Mouse (Mus musculus) T-helper 1 cell (primary cell): Measurements from ENCODE around the gene Mfap3l.
"Not testable (repeated sequence)": the region's sequence is repeated elsewhere in the genome, so short reads cannot be mapped to it uniquely, and the experiment has no call there.

Experiments
- in situ Hi-C: fragments of 300-600 bp; cut with MboI, MseI; formaldehyde crosslinking; loops from one replicate; pipeline ENCODE4 v1.15.1; 2025; ENCODE audit warnings: high pct_unique_total_duplicates

The Mfap3l gene

DNA sequence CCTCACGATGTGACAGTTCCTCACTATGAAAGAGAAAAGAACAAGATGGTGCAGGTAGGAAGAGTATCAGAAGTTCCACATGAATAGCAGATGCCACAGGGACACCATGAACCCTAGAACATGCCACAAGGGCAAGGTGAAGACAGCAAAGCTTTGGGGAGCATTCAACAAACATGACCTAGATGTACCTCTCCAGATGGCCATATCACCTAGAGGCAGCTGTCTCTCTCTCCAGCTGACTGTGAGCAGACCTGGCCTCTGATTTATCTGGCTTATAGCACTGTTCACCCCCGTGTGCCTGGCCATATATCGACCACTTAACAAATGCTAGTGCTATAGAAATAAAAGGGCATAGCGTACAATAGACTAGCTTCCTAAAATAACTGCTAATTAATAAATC, 17.5 kb downstream of the Mfap3l start:
- in situ Hi-C loops = no loop called here

DNA sequence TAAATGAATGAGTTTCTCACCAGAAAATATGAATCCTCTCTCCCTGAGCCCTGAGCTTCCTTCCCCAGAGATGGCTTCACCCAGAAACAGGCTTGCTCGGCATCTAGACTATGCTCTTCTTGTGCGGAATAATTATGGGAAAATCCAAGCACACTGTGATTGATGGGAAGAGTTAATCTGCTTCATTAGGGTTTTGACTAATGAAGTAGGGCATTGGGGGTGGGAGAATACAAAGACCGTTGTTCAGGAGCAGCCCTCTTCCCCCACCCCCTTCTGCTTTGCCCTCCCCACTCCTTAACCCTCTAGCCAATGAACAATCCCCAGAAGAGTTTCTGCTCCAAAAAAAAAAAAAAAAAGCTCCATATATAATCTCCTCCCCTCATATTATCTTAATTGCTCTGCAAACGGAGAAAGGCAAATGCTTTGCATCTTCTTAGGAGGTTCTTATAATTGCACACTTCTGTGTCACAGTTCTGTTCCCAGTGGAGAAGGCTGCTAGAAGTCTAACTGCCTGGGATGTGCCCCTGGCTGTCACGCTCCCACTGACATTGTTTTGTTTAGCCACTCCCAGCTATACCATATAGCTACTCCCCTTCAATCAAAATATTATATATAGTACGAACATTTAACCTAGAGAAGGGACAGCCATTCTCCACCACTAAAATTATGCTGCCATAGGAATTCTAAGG, 24.9 kb downstream of the Mfap3l start:
- in situ Hi-C loops = no loop called here

DNA sequence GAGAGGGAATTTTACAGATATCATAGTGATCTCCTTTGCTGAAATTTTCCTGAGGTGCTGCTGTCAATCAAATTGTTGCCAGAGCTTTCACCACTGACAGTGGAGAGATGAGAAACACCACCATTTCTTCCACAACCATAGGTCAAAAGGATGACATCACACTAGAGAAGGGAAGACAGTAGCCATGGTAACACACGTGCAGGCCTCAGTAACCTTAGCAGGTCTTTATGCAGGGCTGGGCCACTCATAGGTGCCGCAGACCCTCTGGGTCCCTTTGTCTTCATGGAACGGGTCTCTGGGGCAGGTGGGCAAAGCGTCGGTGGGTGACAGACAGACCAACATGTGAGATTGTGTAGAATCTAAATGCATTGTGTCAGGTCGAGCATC, 25.5 kb downstream of the Mfap3l start:
- in situ Hi-C loops = no loop called here

DNA sequence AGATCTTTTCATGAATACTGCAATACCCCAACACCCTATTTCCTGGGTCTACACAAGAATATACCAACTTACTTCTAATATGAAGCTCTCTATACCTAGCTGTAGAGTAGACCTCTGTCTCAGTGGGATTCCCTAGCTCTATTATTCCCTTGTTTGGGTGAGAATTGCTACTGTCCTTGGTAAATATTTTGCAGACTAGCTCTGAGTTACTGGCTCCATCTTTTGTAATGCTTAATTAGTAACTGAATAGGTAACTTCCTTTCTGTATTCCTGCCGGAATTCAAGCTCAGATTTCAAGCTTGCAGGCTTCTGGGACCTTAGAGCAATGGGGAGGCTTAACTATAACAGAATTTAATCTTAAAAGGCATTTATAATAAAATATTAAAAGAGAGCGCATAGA, 26.1 kb downstream of the Mfap3l start:
- in situ Hi-C loops = not testable (repeated sequence)

DNA sequence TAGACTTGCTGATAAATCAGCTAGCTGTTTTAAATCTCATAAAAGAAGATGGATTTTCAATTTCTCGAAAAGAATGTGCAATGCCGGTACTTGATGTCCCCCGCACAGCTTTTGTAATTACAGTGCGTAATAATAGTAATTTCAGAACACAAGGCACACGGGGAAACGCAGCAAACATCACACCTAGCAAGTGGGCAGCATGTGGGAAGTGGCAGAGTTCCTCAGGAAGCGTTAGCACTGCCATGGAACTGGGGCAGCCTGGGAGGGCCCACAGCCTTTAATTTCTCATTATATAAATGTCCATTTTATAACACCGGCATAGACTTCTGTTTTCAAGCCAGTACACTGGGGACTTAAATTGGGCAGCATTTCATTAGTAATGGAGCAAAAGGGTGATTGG, 27.1 kb downstream of the Mfap3l start:
- in situ Hi-C loops = no loop called here

DNA sequence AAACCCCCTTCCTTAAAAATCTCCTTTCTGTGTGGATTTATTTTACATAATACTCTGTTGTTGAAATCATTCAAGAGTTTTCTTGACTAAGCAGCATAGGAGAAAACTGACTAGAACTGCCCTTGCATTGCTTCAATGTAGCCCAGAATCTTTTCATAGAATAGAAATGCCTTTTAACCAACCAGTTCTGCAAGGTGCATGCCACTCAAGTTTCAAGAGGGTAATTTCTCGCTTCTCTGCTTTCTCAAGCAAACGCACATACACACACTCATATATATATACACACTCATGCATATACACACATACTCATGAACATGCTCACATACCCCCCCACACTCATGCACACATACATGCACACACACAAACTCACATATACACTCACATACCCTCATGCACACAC, 28.6 kb downstream of the Mfap3l start:
- in situ Hi-C loops = no loop called here

DNA sequence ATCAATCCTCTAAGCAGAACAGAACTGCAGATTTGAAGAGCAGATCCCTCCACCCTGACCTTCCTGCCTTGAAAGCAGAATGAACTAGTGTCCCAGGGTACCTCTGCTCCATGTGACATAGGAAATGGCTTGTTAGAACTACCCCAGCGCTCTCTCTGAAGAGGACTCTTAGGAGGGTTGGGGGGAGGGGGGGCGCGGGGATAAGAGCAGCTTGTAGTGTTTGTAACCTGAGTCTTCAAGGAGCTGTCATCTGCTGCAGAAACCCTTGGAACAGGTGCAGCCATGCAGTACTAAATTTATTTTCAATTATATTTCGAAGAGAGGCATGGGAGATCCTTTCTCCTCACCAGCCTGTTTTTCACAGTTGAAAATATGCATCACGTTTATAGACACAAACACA, 30.9 kb downstream of the Mfap3l start:
- in situ Hi-C loops = no loop called here

DNA sequence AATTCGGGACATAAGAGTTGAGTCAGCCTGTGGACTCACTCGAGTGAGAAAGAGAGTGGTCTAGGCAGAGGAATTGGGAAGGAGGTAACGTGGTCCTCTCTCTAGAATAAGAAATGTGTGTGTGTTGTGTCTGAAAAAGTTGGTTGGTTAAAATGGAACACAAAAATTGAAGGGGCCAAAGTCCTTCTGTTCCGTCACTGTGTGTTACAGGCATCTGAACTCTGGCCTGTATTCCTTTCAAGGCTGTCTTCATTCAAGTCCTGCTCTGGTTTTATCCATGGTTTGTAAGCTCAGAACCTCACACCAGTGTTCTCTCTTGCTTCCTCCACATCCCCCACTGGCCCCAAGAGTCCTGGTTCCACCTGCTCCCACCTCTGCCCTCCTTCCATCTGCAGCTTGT, 33.2 kb downstream of the Mfap3l start:
- in situ Hi-C loops = no loop called here

DNA sequence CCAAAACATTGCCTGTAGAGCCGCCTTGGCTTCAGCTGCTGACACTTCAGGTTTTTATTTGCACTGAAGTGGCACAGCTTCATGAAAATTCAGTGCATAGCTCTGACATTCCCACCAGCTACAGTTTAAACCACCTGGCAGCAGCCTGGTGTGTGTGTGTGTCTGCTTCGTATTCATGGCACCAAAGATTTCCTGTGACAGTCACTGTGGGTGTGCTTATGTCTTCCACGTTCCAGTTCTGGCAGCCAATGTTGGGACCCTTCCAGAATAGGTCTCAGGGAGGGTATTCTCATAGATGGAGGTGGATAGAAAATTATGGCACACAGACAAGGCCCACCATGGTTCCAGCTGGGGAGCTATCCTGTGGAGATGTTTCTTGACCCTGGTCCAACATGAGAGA, 34.2 kb downstream of the Mfap3l start:
- in situ Hi-C loops = no loop called here

DNA sequence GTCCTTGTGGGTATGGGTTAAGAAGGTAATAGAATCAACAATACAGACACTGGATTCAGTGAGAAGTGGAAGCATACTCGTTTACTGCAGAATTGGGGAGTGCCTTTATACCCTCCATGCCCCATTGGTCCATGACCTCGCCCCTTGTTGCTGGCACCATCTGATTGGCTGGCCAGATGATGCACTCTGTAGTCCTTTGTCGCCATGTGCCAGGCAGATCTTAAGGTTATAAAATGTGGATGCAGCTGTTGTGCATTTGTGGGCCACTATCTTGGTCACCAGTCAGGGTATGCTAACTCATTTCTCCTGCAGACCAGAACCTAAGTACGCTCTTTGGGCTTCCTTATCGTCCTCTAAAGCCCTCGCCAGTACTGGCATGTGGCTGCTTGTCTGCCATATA, 46.0 kb downstream of the Mfap3l start:
- in situ Hi-C loops = no loop called here

DNA sequence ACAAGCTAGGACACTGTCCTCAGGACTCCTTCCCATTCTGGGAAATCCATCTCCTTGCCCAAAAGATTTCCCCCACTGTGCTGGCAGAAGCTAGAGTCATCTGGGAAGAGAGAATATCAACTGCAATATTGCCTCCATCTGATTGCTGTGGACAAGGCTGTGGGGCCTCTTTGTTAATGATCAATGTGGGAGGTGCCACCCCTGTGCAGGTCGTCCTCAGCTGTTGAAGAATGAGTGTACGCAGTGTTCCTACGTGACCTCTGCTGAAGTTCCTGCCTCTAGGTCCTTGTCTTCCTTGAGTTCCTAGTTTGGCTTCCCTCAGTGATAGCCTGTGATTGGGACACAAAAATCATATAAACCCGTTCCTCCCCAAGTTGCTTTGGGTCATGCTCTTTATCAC, 49.2 kb downstream of the Mfap3l start:
- in situ Hi-C loops = no loop called here

DNA sequence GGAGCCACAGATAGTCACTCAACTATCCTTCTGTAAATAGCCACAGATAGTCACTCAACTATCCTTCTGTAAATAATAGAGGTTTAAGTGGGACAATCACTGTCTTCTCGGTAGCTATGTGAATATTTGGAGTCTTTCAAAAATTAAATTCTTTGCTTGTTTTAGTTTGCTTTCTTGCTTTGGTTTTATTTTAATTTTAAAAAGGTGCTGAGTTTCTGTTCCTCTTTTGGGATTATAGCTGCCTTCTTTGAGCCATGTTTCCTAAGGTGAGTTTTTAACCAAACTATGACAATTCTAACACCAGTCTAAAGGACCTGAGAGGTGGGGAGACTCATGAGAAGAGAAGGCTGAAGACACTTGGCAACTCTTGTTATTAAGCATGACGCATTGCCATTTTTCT, 49.7 kb downstream of the Mfap3l start:
- in situ Hi-C loops = no loop called here

DNA sequence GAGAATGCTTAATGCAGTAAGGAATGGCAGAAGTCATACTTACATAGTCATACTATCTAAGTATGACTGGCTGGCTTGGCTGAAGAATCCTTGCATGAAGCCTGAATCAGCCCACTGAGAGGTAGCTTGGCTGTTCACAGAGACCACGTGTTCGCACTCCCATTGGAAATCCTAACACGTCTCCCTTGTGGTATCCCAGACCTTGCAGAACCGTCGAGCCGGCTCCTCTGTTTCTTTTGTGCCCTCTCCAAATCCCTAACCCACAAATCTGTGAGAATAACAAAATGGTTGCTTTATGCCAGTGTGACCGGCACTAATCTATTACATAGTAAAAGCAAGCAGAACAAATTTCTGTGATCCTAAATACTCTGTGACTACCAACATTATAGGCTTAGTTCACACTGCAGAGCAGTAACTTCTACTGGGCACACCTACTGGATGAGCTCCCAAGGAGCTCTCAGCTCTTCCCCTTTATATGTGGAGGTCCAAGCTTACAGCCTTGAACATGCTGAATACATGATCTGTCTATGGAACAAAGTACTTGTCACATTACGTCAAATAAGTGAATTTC, 79.0 kb downstream of the Mfap3l start:
- in situ Hi-C loops = no loop called here

DNA sequence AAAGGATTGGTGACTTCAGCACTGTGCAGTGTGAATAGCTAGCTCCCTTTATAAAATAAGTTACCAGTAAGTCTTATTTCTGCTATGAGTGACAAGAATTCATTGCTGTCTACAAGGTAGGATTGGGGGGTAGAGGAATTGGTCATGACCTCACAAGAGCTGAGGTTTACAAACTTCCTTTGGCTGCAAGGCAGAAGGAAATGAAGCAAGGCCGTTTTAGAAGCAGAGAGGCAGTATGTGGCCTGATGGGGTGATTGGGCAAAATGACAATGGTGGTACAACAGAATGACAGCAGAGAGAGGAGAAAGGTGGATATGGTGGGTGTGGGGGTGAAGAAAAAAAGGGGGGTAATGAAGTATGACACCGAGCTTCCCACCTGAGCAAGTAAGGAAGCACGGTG, 82.1 kb downstream of the Mfap3l start:
- in situ Hi-C loops = no loop called here

DNA sequence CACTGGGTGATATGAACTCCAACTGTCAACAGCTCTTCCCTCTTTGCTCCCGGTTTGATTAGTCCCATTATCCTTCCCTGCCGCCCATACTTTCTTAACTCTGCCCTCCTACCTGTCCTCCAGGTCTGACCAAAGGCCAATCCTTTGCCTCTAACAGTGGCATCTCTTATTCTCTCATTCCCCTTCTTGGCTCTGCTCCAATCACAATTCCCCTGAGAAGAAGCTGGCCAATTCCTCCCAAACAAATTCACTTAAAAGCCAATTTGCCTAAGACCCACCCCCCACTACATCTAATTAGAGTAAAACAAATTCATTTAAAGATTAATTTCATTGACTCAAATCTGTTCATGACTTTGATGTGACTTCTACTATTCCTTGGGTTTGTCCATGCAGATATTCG, 86.1 kb downstream of the Mfap3l start:
- in situ Hi-C loops = no loop called here
